Mouse (Mus musculus) neural tube, embryonic 15.5 days (tissue): Measurements from ENCODE around the gene Atg4d. TPM values are rescaled to one million over a fixed set of nuclear protein-coding genes. Genes with fewer than 3 reads are reported as not detected.
"Not testable (repeated sequence)": the region's sequence is repeated elsewhere in the genome, so short reads cannot be mapped to it uniquely, and the experiment has no call there.

Experiments
- ATAC-seq: fragments of 200-750 bp; cut with Nextera tagmentation; 2 replicates; pipeline ENCODE4 v1.8.0; 2017; ENCODE audit warnings: mild to moderate bottlenecking, moderate TSS enrichment, moderate library complexity; ENCODE audit not compliant: low FRiP score
- H3K27ac ChIP-seq: fragments of 300-500 bp; sonication (generic); replicated peaks from 2 replicates; pipeline ENCODE4 v1.5.1; 2015; ENCODE audit warnings: mild to moderate bottlenecking, inconsistent platforms
- H3K27me3 ChIP-seq: fragments of 300-500 bp; sonication (generic); replicated peaks from 2 replicates; pipeline ENCODE4 v1.6.1; 2015; ENCODE audit warnings: inconsistent platforms
- H3K36me3 ChIP-seq: fragments of 300-500 bp; sonication (generic); 2 replicates; pipeline ENCODE4 v1.6.1; 2015; ENCODE audit warnings: inconsistent platforms
- H3K4me1 ChIP-seq: fragments of 300-500 bp; sonication (generic); 2 replicates; pipeline ENCODE4 v1.6.1; 2015; ENCODE audit warnings: inconsistent platforms
- H3K4me2 ChIP-seq: fragments of 300-500 bp; sonication (generic); 2 replicates; pipeline ENCODE4 v1.6.1; 2015; ENCODE audit warnings: inconsistent platforms, mild to moderate bottlenecking, moderate library complexity
- H3K4me3 ChIP-seq: fragments of 300-500 bp; sonication (generic); replicated peaks from 2 replicates; pipeline ENCODE4 v1.5.1; 2015; ENCODE audit warnings: mild to moderate bottlenecking, inconsistent platforms
- H3K9ac ChIP-seq: fragments of 300-500 bp; sonication (generic); replicated peaks from 2 replicates; pipeline ENCODE4 v1.6.1; 2015; ENCODE audit warnings: mild to moderate bottlenecking, inconsistent platforms
- H3K9me3 ChIP-seq: fragments of 300-500 bp; sonication (generic); replicated peaks from 2 replicates; pipeline ENCODE4 v1.6.1; 2016; ENCODE audit warnings: inconsistent platforms
- WGBS: fragments of 180-500 bp; shearing (Covaris S2); methylation state at CpG from one replicate; pipeline ENCODE4 v1.1.7; 2015; ENCODE audit warnings: mixed read lengths; 5-methylcytosine and 5-hydroxymethylcytosine counted together
- polyA plus RNA-seq: library from polyadenylated mRNA; unstranded; fragments of >200 nt; fragmentation: Nextera tagmentation; extraction: Ambion mirVana; gene quantifications from 2 replicates; pipeline ENCODE4 v1.2.1, GENCODE M21; 2015

Atg4d gene
- polyA plus RNA-seq, 1 experiment from 2014 or later: 52.4 TPM

DNA sequence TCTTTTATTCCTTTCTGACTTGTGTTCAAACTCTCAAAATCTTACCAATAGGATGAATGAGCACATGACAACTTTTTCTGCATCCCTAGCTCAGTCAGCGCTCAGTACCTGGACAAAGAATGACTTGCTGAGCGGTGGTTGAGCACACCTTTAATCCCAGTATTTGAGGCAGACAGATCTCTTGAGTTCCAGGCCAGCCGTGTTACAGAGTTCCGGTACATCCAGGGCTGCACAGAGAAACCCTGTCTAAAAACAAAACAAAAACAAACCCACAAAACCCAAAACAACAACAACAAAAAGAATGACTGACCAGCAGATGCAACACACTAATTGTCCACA lies 55.2 kb downstream of the Atg4d start:
- Histone ChIP-seq H3K4me2 (peak overlapping the region; percentile 90), H3K36me3 (no peaks in the 10 kb centered on the region), H3K4me1 (peaks cover 30% of the 10 kb centered on the region), H3K27ac (peak overlapping the region; percentile 66; the same call in 1 of the 2 replicates), H3K9ac (peak overlapping the region; percentile 71), H3K9me3 (no peaks in the 10 kb centered on the region), H3K27me3 (no peaks in the 10 kb centered on the region), H3K4me3 (peak overlapping the region; percentile 53)
- peak; percentile 51 for ATAC-seq
- WGBS: 22% methylated on average over 4 of the region's 4 CpGs

DNA sequence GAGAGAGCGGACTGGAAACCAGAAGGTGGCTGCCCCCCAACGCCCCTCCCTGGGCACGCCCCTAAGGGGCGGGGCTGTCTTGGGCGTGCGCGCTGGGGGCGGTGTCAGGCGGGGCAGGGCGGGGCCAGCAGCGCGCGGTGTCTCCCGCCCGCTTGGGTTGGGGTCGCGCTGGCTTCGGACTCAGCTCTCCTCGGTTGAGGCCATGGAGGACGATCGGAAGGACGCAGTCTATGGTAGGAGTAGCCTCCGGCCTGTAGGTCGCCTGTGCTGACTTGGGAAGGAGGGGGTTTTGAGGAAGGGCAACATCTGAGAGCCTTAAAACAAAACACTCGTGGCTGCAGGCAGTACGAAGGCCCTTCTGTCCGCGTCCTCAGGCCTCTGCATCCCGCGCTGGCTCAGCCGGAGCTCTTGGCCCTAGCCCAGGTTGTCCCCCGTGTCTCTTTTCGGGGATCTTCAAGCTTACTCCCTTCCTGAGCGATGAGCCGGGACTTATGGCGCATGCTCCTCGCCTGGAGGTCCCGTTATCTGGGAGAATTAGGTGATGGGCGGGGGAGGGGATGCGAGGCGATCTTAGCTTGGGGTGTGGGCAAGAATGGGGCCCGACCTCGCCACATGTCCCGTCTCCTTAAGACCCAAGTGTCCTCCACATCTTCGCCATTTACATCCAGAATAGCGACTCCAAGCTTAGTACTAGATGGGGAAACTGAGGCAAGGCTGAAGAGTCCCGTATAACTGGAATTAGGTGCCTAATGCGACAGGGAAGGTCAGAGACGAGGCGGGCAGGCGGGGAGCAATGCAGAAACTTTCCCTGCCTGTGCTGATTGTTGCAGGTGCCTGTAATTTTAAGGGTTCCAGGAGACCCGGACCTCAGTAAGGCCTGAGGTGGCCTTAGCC lies 55.8 kb downstream of the Atg4d start, which contains the start of gene Slc44a2:
TSS of gene Slc44a2 (plus strand) at position 80 of the 894 bp plus-strand sequence.
- Histone ChIP-seq H3K27ac (peak within 1 kb of the TSS; percentile 66), H3K4me1 (peaks cover 30% of the 10 kb centered on the region), H3K4me2 (peak within 1 kb of the TSS; percentile 90), H3K4me3 (peak within 1 kb of the TSS; percentile 53), H3K9ac (peak within 1 kb of the TSS; percentile 71), H3K27me3 (no peaks in the 10 kb centered on the region), H3K9me3 (no peaks in the 10 kb centered on the region), H3K36me3 (no peaks in the 10 kb centered on the region)
- under 1% methylated on average over 52 of the region's 52 CpGs for WGBS
- peak; percentile 93 for ATAC-seq

DNA sequence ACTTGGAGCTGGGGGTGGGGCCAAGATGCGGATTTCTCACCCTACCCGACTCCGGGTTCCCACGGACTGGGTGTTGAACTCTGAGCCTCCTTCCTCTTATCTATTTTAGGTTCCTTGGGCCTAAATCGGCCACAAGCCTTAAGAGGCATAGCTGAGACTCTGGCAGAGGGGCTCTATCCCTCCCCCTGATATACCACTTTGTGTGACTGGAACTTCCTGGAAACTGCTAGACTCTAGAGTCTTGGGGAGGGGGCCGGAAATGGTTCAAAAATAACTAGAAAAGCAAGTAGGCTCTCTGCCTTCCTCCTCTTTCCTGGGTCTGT lies 56.4 kb downstream of the Atg4d start:
- Histone ChIP-seq H3K4me1 (peaks cover 30% of the 10 kb centered on the region), H3K4me2 (peak overlapping the region; percentile 90), H3K9ac (peak overlapping the region; percentile 71), H3K27me3 (no peaks in the 10 kb centered on the region), H3K36me3 (no peaks in the 10 kb centered on the region), H3K27ac (no peak overlapping the region), H3K9me3 (no peaks in the 10 kb centered on the region), H3K4me3 (peak overlapping the region; percentile 53)
- WGBS: 20% methylated on average over 6 of the region's 6 CpGs
- ATAC-seq: peak; percentile 7; the same call in 1 of the 2 replicates

DNA sequence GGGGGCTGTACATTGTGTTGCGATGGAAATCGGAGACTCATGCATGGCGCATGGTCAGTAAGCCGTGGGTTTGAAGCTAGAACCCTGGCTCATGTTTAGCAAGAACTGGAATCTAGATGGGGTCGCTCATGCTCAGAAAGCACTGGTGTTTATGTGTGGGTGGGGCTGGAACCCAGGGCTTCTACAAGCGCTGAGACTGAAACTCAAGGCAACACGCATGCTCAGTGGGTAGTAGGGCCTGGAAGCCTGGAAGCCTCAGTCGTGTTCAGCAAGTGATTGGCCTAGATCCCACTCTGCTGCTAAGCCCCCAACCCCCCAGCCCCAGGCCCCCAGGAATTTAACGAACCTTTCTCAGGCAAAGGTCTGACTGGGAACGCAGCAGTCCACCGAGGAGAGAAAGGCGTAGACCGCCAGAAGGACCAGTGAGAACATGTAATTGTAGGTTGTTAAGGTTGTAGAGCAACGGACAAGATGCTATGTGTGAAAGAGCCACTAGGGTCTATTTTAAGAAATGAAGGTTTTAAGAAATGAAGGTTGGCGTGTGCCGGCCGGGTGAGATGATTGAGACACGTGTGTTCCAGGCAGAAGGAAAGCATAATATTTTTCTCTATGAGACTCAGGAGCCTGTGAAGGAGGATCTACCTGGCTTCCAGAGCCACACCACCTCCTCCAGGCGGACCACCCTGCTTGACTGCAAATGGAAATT lies 57.3 kb downstream of the Atg4d start:
- Histone ChIP-seq H3K9me3 (no peaks in the 10 kb centered on the region), H3K9ac (0 out of 2 replicates have a peak overlapping the region, but pooled peaks have one; percentile 71), H3K4me1 (peaks cover 30% of the 10 kb centered on the region), H3K36me3 (no peaks in the 10 kb centered on the region), H3K4me3 (peak overlapping the region; percentile 53; the same call in 1 of the 2 replicates), H3K27me3 (no peaks in the 10 kb centered on the region), H3K27ac (no peak overlapping the region), H3K4me2 (peak overlapping the region; percentile 90)
- 77% methylated on average over 19 of the region's 19 CpGs for WGBS
- ATAC-seq: no peak

DNA sequence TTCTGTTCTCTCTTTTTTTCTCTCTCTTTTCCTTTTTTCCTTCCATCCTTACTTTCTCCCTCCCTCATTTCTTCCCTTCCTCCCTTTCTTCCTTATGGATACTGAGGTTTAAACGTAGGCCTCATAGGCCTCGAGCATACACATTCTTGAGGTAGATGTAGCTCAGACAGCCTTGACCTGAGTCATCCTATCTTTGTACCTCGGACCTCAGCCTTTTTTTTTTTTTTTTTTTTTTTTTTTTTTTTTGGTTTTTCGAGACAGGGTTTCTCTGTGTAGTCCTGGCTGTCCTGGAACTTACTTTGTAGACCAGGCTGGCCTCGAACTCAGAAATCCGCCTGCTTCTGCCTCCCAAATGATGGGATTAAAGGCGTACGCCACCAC lies 57.8 kb downstream of the Atg4d start:
- not testable (repeated sequence) for H3K36me3 ChIP-seq, H3K4me2 ChIP-seq, ATAC-seq, H3K9ac ChIP-seq, H3K4me3 ChIP-seq, H3K9me3 ChIP-seq, H3K27me3 ChIP-seq, H3K27ac ChIP-seq
- H3K4me1 ChIP-seq: peaks cover 30% of the 10 kb centered on the region
- 89% methylated on average over 8 of the region's 8 CpGs for WGBS

DNA sequence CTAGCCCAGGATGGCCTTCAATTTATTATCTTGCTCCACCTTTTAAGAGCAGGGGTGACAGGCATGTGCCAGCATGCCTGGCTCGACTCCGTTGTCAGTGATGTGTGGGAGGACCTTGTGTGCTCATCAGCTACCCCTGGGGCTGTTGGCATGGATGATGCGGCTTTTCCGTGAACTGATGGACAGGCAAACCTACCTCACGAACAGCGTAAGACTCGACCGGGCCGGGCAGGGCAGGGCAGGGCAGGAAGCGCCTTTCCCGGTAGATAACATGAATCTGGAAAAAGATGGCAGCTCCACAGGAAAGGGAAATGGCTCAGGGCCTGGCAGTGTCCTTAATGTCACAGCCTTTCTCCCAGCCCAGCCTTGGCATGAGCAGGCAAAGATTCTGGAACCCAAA lies 59.2 kb downstream of the Atg4d start:
- no peak for ATAC-seq
- Histone ChIP-seq H3K9me3 (no peaks in the 10 kb centered on the region), H3K36me3 (no peaks in the 10 kb centered on the region), H3K4me3 (no peak overlapping the region), H3K27me3 (no peaks in the 10 kb centered on the region), H3K4me1 (peaks cover 30% of the 10 kb centered on the region), H3K27ac (no peak overlapping the region), H3K4me2 (no peak overlapping the region), H3K9ac (no peak overlapping the region)
- 96% methylated on average over 11 of the region's 11 CpGs for WGBS

Other genes with a start within 250 kb of the Atg4d start
- 4.2 and 16.9 TPM in 2 replicates for gene Icam1, start 249.3 kb upstream of the Atg4d start, polyA plus RNA-seq
- 0.54 TPM in 1 of 2 replicates, not detected in the other for gene Icam4, start 235.9 kb upstream of the Atg4d start, polyA plus RNA-seq
- gene Icam5, start 233.2 kb upstream of the Atg4d start, polyA plus RNA-seq: 1.8 and 2.0 TPM in 2 replicates
- gene Zglp1, start 198.2 kb upstream of the Atg4d start, polyA plus RNA-seq: 1.00 and 1.6 TPM in 2 replicates
- gene Gm49373, start 192.2 kb upstream of the Atg4d start, polyA plus RNA-seq: 1.6 and 2.2 TPM in 2 replicates
- 69.8 and 77.7 TPM in 2 replicates for gene Fdx1l, start 191.7 kb upstream of the Atg4d start, polyA plus RNA-seq
- gene Gm38431, start 173.3 kb upstream of the Atg4d start, polyA plus RNA-seq: 1.4 and 2.3 TPM in 2 replicates
- 25.6 and 38.0 TPM in 2 replicates for gene Raver1, start 173.3 kb upstream of the Atg4d start, polyA plus RNA-seq
- gene Tyk2, start 134.1 kb upstream of the Atg4d start, polyA plus RNA-seq: 9.9 and 12.4 TPM in 2 replicates
- gene Cdc37, start 115.3 kb upstream of the Atg4d start, polyA plus RNA-seq: 199 and 230 TPM in 2 replicates
- 37.4 and 42.1 TPM in 2 replicates for gene Pde4a, start 99.6 kb upstream of the Atg4d start, polyA plus RNA-seq
- gene Keap1, start 25.9 kb upstream of the Atg4d start, polyA plus RNA-seq: 70.1 and 72.0 TPM in 2 replicates
- gene S1pr5, start 16.9 kb upstream of the Atg4d start, polyA plus RNA-seq: 5.8 and 6.7 TPM in 2 replicates
- 15.2 and 18.7 TPM in 2 replicates for gene Kri1, start 22.7 kb downstream of the Atg4d start, polyA plus RNA-seq
- 120 and 129 TPM in 2 replicates for gene Cdkn2d, start 26.1 kb downstream of the Atg4d start, polyA plus RNA-seq
- gene Ap1m2, start 47.0 kb downstream of the Atg4d start, polyA plus RNA-seq: 2.5 and 12.1 TPM in 2 replicates
- gene Slc44a2, start 55.4 kb downstream of the Atg4d start, polyA plus RNA-seq: 68.4 and 79.7 TPM in 2 replicates
- gene Ilf3, start 102.6 kb downstream of the Atg4d start, polyA plus RNA-seq: 189 and 205 TPM in 2 replicates
- 47.6 and 55.6 TPM in 2 replicates for gene Qtrt1, start 146.5 kb downstream of the Atg4d start, polyA plus RNA-seq
- gene Dnm2, start 159.6 kb downstream of the Atg4d start, polyA plus RNA-seq: 58.5 and 63.7 TPM in 2 replicates
- 53.4 and 61.3 TPM in 2 replicates for gene Tmed1, start 245.0 kb downstream of the Atg4d start, polyA plus RNA-seq